Mouse (Mus musculus) midbrain, embryonic 12.5 days (tissue): Measurements from ENCODE around the gene Atrx. TPM values are rescaled to one million over a fixed set of nuclear protein-coding genes. Genes with fewer than 3 reads are reported as not detected.
"Not testable (repeated sequence)": the region's sequence is repeated elsewhere in the genome, so short reads cannot be mapped to it uniquely, and the experiment has no call there.

Source experiments
- ATAC-seq: fragments of 200-750 bp; cut with Nextera tagmentation; 2 replicates; pipeline ENCODE4 v1.8.0; 2017; ENCODE audit warnings: low read depth, moderate TSS enrichment, moderate library complexity; ENCODE audit not compliant: low FRiP score
- H3K27ac ChIP-seq: fragments of 300-500 bp; sonication (generic); replicated peaks from 2 replicates; pipeline ENCODE4 v1.5.1; 2016; ENCODE audit warnings: mild to moderate bottlenecking
- H3K27me3 ChIP-seq: fragments of 300-500 bp; sonication (generic); 2 replicates; pipeline ENCODE4 v1.6.1; 2016; ENCODE audit warnings: mild to moderate bottlenecking
- H3K36me3 ChIP-seq: fragments of 300-500 bp; sonication (generic); 2 replicates; pipeline ENCODE4 v1.6.1; 2016
- H3K4me1 ChIP-seq: fragments of 300-500 bp; sonication (generic); 2 replicates; pipeline ENCODE4 v1.6.1; 2016
- H3K4me2 ChIP-seq: fragments of 300-500 bp; sonication (generic); replicated peaks from 2 replicates; pipeline ENCODE4 v1.6.1; 2016; ENCODE audit warnings: mild to moderate bottlenecking, moderate library complexity
- H3K4me3 ChIP-seq: fragments of 300-500 bp; sonication (generic); 2 replicates; pipeline ENCODE4 v1.5.1; 2016; ENCODE audit warnings: mild to moderate bottlenecking
- H3K9ac ChIP-seq: fragments of 300-500 bp; sonication (generic); replicated peaks from 2 replicates; pipeline ENCODE4 v1.6.1; 2016; ENCODE audit warnings: mild to moderate bottlenecking, moderate library complexity
- H3K9me3 ChIP-seq: fragments of 300-500 bp; sonication (generic); 2 replicates; pipeline ENCODE4 v1.6.1; 2016; ENCODE audit warnings: mild to moderate bottlenecking
- WGBS: fragments of 180-500 bp; shearing (Covaris S2); methylation state at CpG from one replicate; pipeline ENCODE4 v1.1.7; 2016; 5-methylcytosine and 5-hydroxymethylcytosine counted together
- polyA plus RNA-seq: library from polyadenylated mRNA; unstranded; fragments of >200 nt; fragmentation: Nextera tagmentation; extraction: Ambion mirVana; gene quantifications from 2 replicates; pipeline ENCODE4 v1.2.1, GENCODE M21; 2016

Atrx gene
- 235 and 239 TPM in 2 replicates for polyA plus RNA-seq

- H3K27ac ChIP-seq: peak within 1 kb of the TSS; percentile 92
- 30% methylated on average over 42 of the region's 42 CpGs for WGBS
- peak; percentile 94 for ATAC-seq
- H3K4me2 ChIP-seq: peak within 1 kb of the TSS; percentile 53
- no peaks in the 10 kb centered on the region for H3K27me3 ChIP-seq
- H3K9ac ChIP-seq: peak within 1 kb of the TSS; percentile 81
- no peaks in the 10 kb centered on the region for H3K9me3 ChIP-seq
- H3K4me1 ChIP-seq: 0 out of 2 replicates have a peak, but pooled peaks cover 4% of the 10 kb centered on the region
- no peaks in the 10 kb centered on the region for H3K36me3 ChIP-seq
- H3K4me3 ChIP-seq: peak within 1 kb of the TSS; percentile 67
These were observed at the start of gene Atrx for GRCm38 (mm10) chrX:105928861-105929477. TSS of gene Atrx (minus strand) at chrX:105929403.

GRCm38 (mm10) chrX:105957091-105957490 lies 27.9 kb upstream of the Atrx start:
- H3K27ac ChIP-seq, H3K9me3 ChIP-seq, H3K27me3 ChIP-seq, H3K4me1 ChIP-seq, H3K36me3 ChIP-seq, H3K4me3 ChIP-seq, H3K4me2 ChIP-seq, ATAC-seq, H3K9ac ChIP-seq: not testable (repeated sequence)
- WGBS: 74% methylated on average over 14 of the region's 14 CpGs

- H3K4me1 ChIP-seq: no peaks in the 10 kb centered on the region
- H3K27ac ChIP-seq: no peak overlapping the region
- H3K9ac ChIP-seq: no peak overlapping the region
- no peak for ATAC-seq
- no peaks in the 10 kb centered on the region for H3K36me3 ChIP-seq
- no peaks in the 10 kb centered on the region for H3K27me3 ChIP-seq
- H3K9me3 ChIP-seq: no peaks in the 10 kb centered on the region
- no peak overlapping the region for H3K4me2 ChIP-seq
- 83% methylated on average over 2 of the region's 2 CpGs for WGBS
- no peak overlapping the region for H3K4me3 ChIP-seq
These were observed 24.8 kb upstream of the Atrx start for GRCm38 (mm10) chrX:105953999-105954398.

- no peaks in the 10 kb centered on the region for H3K4me1 ChIP-seq
- no peak for ATAC-seq
- H3K9me3 ChIP-seq: no peaks in the 10 kb centered on the region
- H3K36me3 ChIP-seq: no peaks in the 10 kb centered on the region
- no peak overlapping the region for H3K4me2 ChIP-seq
- H3K27me3 ChIP-seq: no peaks in the 10 kb centered on the region
- no peak overlapping the region for H3K9ac ChIP-seq
- no peak overlapping the region for H3K4me3 ChIP-seq
- H3K27ac ChIP-seq: no peak overlapping the region
- 65% methylated on average over 1 of the region's 1 CpGs for WGBS
These were observed 17.2 kb upstream of the Atrx start for GRCm38 (mm10) chrX:105946357-105946756.

GRCm38 (mm10) chrX:105939245-105939644 lies 10.0 kb upstream of the Atrx start:
- Histone ChIP-seq H3K36me3 (no peaks in the 10 kb centered on the region), H3K27ac (no peak overlapping the region), H3K9me3 (no peaks in the 10 kb centered on the region), H3K4me2 (no peak overlapping the region), H3K4me1 (no peaks in the 10 kb centered on the region), H3K9ac (no peak overlapping the region), H3K27me3 (no peaks in the 10 kb centered on the region), H3K4me3 (no peak overlapping the region)
- ATAC-seq: no peak
- 84% methylated on average over 7 of the region's 7 CpGs for WGBS

- Histone ChIP-seq H3K4me1 (no peaks in the 10 kb centered on the region), H3K9ac (no peak overlapping the region), H3K36me3 (no peaks in the 10 kb centered on the region), H3K27ac (no peak overlapping the region), H3K4me2 (no peak overlapping the region), H3K4me3 (no peak overlapping the region), H3K27me3 (no peaks in the 10 kb centered on the region), H3K9me3 (no peaks in the 10 kb centered on the region)
- WGBS: 66% methylated on average over 2 of the region's 2 CpGs
- ATAC-seq: no peak
These were observed 8.5 kb upstream of the Atrx start for GRCm38 (mm10) chrX:105937736-105938135.

- H3K27ac ChIP-seq: no peak overlapping the region
- H3K9me3 ChIP-seq: no peaks in the 10 kb centered on the region
- no peak overlapping the region for H3K4me2 ChIP-seq
- no peaks in the 10 kb centered on the region for H3K36me3 ChIP-seq
- 75% methylated on average over 5 of the region's 5 CpGs for WGBS
- ATAC-seq: no peak
- no peak overlapping the region for H3K4me3 ChIP-seq
- H3K9ac ChIP-seq: no peak overlapping the region
- H3K27me3 ChIP-seq: no peaks in the 10 kb centered on the region
- H3K4me1 ChIP-seq: no peaks in the 10 kb centered on the region
These were observed 5.1 kb upstream of the Atrx start for GRCm38 (mm10) chrX:105934341-105934740.

GRCm38 (mm10) chrX:105929478-105930038 lies 355 bp upstream of the Atrx start:
- 40% methylated on average over 8 of the region's 8 CpGs for WGBS
- no peak overlapping the region for H3K9ac ChIP-seq
- H3K27ac ChIP-seq: no peak overlapping the region
- H3K4me2 ChIP-seq: peak overlapping the region; percentile 39
- ATAC-seq: no peak; the same call in 1 of the 2 replicates
- H3K4me3 ChIP-seq: peak overlapping the region; percentile 67
- H3K9me3 ChIP-seq: no peaks in the 10 kb centered on the region
- H3K27me3 ChIP-seq: no peaks in the 10 kb centered on the region
- H3K36me3 ChIP-seq: no peaks in the 10 kb centered on the region
- H3K4me1 ChIP-seq: 0 out of 2 replicates have a peak, but pooled peaks cover 4% of the 10 kb centered on the region

GRCm38 (mm10) chrX:105927941-105928860 lies 1.0 kb downstream of the Atrx start:
- Histone ChIP-seq H3K27ac (peak overlapping the region; percentile 92), H3K9me3 (no peaks in the 10 kb centered on the region), H3K9ac (peak overlapping the region; percentile 81), H3K4me1 (0 out of 2 replicates have a peak, but pooled peaks cover 4% of the 10 kb centered on the region), H3K27me3 (no peaks in the 10 kb centered on the region), H3K4me3 (peak overlapping the region; percentile 67), H3K4me2 (peak overlapping the region; percentile 53), H3K36me3 (no peaks in the 10 kb centered on the region)
- peak; percentile 71 for ATAC-seq
- 19% methylated on average over 54 of the region's 69 CpGs for WGBS

GRCm38 (mm10) chrX:105926121-105926735 lies 3.0 kb downstream of the Atrx start:
- Histone ChIP-seq H3K27ac (no peak overlapping the region), H3K4me2 (no peak overlapping the region; the same call in 1 of the 2 replicates), H3K27me3 (no peaks in the 10 kb centered on the region), H3K9me3 (no peaks in the 10 kb centered on the region), H3K4me1 (0 out of 2 replicates have a peak, but pooled peaks cover 4% of the 10 kb centered on the region), H3K4me3 (no peak overlapping the region), H3K36me3 (no peaks in the 10 kb centered on the region), H3K9ac (no peak overlapping the region)
- no peak for ATAC-seq
- 79% methylated on average over 12 of the region's 12 CpGs for WGBS

- H3K9ac ChIP-seq: no peak overlapping the region
- H3K4me3 ChIP-seq: no peak overlapping the region
- H3K4me2 ChIP-seq: no peak overlapping the region
- no peaks in the 10 kb centered on the region for H3K27me3 ChIP-seq
- H3K36me3 ChIP-seq: no peaks in the 10 kb centered on the region
- no peaks in the 10 kb centered on the region for H3K9me3 ChIP-seq
- H3K4me1 ChIP-seq: 0 out of 2 replicates have a peak, but pooled peaks cover 4% of the 10 kb centered on the region
- no peak overlapping the region for H3K27ac ChIP-seq
- 87% methylated on average over 5 of the region's 5 CpGs for WGBS
- no peak for ATAC-seq
These were observed 4.7 kb downstream of the Atrx start for GRCm38 (mm10) chrX:105924326-105925070.
